Mouse (Mus musculus): ENCODE results near the gene Srbd1.

Srbd1 gene

GRCm38 (mm10) chr17:86150867-86151348 lies 5.9 kb upstream of the Srbd1 start:
- in situ Hi-C loops (cut with MboI; ENCODE audit: low sequenced_read_pairs): loop anchor here (25.0 kb wide), 1 partner anchor 661 kb away; no protein-coding TSS in a partner anchor

GRCm38 (mm10) chr17:86149726-86150125 lies 4.8 kb upstream of the Srbd1 start:
- in situ Hi-C loops (cut with MboI; ENCODE audit: low sequenced_read_pairs): loop anchor here (25.0 kb wide), 1 partner anchor 663 kb away; no protein-coding TSS in a partner anchor

- in situ Hi-C loops (cut with MboI; ENCODE audit: low sequenced_read_pairs): no loop called here
Measured at GRCm38 (mm10) chr17:86144537-86145078, 367 bp downstream of the Srbd1 start.

- in situ Hi-C loops (cut with MboI; ENCODE audit: low sequenced_read_pairs): no loop called here
Measured at GRCm38 (mm10) chr17:86135835-86136234, 9.1 kb downstream of the Srbd1 start.

GRCm38 (mm10) chr17:86134461-86134860 lies 10.5 kb downstream of the Srbd1 start:
- in situ Hi-C loops (cut with MboI; ENCODE audit: low sequenced_read_pairs): no loop called here

GRCm38 (mm10) chr17:86132534-86132933 lies 12.4 kb downstream of the Srbd1 start:
- in situ Hi-C loops (cut with MboI; ENCODE audit: low sequenced_read_pairs): no loop called here

GRCm38 (mm10) chr17:86128198-86128597 lies 16.8 kb downstream of the Srbd1 start:
- in situ Hi-C loops (cut with MboI; ENCODE audit: low sequenced_read_pairs): no loop called here

GRCm38 (mm10) chr17:86125908-86126307 lies 19.1 kb downstream of the Srbd1 start:
- in situ Hi-C loops (cut with MboI; ENCODE audit: low sequenced_read_pairs): no loop called here

GRCm38 (mm10) chr17:86123146-86123545 lies 21.8 kb downstream of the Srbd1 start:
- in situ Hi-C loops (cut with MboI; ENCODE audit: low sequenced_read_pairs): no loop called here

- in situ Hi-C loops (cut with MboI; ENCODE audit: low sequenced_read_pairs): no loop called here
Measured at GRCm38 (mm10) chr17:86096875-86097274, 48.1 kb downstream of the Srbd1 start.

GRCm38 (mm10) chr17:86093124-86093523 lies 51.9 kb downstream of the Srbd1 start:
- in situ Hi-C loops (cut with MboI; ENCODE audit: low sequenced_read_pairs): no loop called here

- in situ Hi-C loops (cut with MboI; ENCODE audit: low sequenced_read_pairs): no loop called here
Measured at GRCm38 (mm10) chr17:86091631-86092030, 53.3 kb downstream of the Srbd1 start.

- in situ Hi-C loops (cut with MboI; ENCODE audit: low sequenced_read_pairs): no loop called here
Measured at GRCm38 (mm10) chr17:86089893-86090588, 54.9 kb downstream of the Srbd1 start.

GRCm38 (mm10) chr17:86087922-86088321 lies 57.1 kb downstream of the Srbd1 start:
- in situ Hi-C loops (cut with MboI; ENCODE audit: low sequenced_read_pairs): no loop called here

GRCm38 (mm10) chr17:86086191-86086590 lies 58.8 kb downstream of the Srbd1 start:
- in situ Hi-C loops (cut with MboI; ENCODE audit: low sequenced_read_pairs): no loop called here

GRCm38 (mm10) chr17:86083207-86083606 lies 61.8 kb downstream of the Srbd1 start:
- in situ Hi-C loops (cut with MboI; ENCODE audit: low sequenced_read_pairs): no loop called here

- in situ Hi-C loops (cut with MboI; ENCODE audit: low sequenced_read_pairs): no loop called here
Measured at GRCm38 (mm10) chr17:86078060-86078459, 66.9 kb downstream of the Srbd1 start.

GRCm38 (mm10) chr17:86067444-86067843 lies 77.5 kb downstream of the Srbd1 start:
- in situ Hi-C loops (cut with MboI; ENCODE audit: low sequenced_read_pairs): loop anchor here (25.0 kb wide), 1 partner anchor 405 kb away; no protein-coding TSS in a partner anchor

GRCm38 (mm10) chr17:86065833-86066232 lies 79.1 kb downstream of the Srbd1 start:
- in situ Hi-C loops (cut with MboI; ENCODE audit: low sequenced_read_pairs): loop anchor here (25.0 kb wide), 1 partner anchor 404 kb away; no protein-coding TSS in a partner anchor

- in situ Hi-C loops (cut with MboI; ENCODE audit: low sequenced_read_pairs): loop anchor here (25.0 kb wide), 1 partner anchor 401 kb away; no protein-coding TSS in a partner anchor
Measured at GRCm38 (mm10) chr17:86063461-86063860, 81.5 kb downstream of the Srbd1 start.

GRCm38 (mm10) chr17:86060911-86061310 lies 84.1 kb downstream of the Srbd1 start:
- in situ Hi-C loops (cut with MboI; ENCODE audit: low sequenced_read_pairs): loop anchor here (25.0 kb wide), 1 partner anchor 399 kb away; no protein-coding TSS in a partner anchor

Measured in CH12F3 (cell line).